Mouse (Mus musculus): Measurements from ENCODE around the gene Atxn7l2. TPM values are rescaled to one million over a fixed set of nuclear protein-coding genes. Genes with fewer than 3 reads are reported as not detected.

Gene Atxn7l2
- polyA plus RNA-seq, 1 experiment from 2014 or later = 2.0 TPM

DNA sequence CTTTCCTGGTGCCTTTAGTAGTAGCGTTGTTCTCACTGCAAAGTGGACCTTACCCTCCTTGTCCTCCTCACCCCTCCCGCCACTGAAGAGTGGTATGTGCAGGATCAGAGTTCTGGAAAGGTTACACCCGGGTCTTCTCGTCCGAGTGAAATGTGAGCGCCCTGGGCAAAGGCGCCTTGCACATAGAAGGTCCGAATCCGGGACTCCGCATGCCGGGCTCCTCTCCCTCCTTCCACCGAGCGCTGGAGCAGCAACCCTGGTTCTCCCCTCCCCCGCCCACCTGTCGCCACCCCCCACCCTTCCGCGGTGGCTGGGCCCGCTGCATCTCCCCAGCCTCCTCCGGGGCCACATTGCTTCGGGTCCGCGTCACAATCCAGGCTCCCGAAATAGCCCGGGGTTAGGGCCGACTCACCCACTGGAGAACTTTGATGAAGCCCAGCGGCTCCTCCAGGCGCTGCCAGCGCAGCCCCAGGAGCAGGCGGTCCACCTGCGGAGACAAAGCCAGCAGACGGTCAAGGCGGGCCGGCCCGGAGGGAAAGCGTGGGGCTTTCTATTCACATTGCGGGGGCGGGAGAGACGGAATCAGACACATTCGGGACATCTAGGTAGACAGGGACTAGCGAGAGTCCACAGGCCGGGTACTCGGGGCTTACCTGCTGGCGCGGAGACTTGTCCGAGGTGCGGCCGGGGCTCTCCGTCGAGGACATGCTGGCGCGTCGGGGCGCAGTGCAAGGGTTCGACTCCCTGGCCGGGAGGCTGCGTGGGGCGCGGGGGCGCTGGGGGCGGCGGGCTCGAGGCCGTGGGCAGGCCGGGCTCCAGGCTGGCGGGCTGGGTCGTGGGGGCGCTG lies 15.2 kb upstream of the Atxn7l2 start:
- peaks cover 94% of the 10 kb centered on the region for H3K27me3 ChIP-seq
- H3K4me2 ChIP-seq = peak overlapping the region; percentile 67
- H3K27ac ChIP-seq (replicated peaks) = no peak overlapping the region
- no peak for ATAC-seq (ENCODE audit: insufficient read depth)
- peak overlapping the region; percentile 42 for H3K4me3 ChIP-seq (replicated peaks)
- no peaks in the 10 kb centered on the region for H3K36me3 ChIP-seq (replicated peaks)
- 5% methylated on average over 67 of the region's 67 CpGs for WGBS (ENCODE audit: insufficient replicate concordance)
- no peaks in the 10 kb centered on the region for H3K9me3 ChIP-seq (replicated peaks)
- H3K9ac ChIP-seq = no peak overlapping the region
- H3K4me1 ChIP-seq (replicated peaks) = peaks cover 13% of the 10 kb centered on the region

DNA sequence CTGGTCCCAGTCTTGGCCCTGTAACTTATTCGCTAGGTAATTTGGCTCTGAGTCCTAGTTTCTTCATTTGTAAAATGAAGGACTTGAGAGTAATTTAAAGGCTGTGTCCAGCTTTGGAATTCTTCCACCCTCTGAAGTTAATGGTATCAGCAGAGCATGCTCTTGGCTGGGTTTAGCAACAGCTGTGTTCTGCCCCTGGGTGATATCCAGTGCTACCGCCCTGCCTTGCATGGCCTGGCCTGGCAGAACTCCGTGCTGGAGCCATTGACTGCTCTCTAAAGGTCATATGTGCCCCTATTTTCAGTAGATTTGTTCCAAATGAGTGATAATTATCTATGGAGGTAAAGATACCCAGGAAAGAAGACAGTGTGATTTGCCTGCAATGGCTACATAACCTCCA lies 9.9 kb upstream of the Atxn7l2 start:
- WGBS (ENCODE audit: insufficient replicate concordance) = 60% methylated on average over 3 of the region's 3 CpGs
- Histone ChIP-seq H3K4me3 (replicated peaks) (no peak overlapping the region), H3K4me1 (replicated peaks) (no peaks in the 10 kb centered on the region), H3K9me3 (replicated peaks) (no peaks in the 10 kb centered on the region), H3K36me3 (replicated peaks) (no peaks in the 10 kb centered on the region), H3K4me2 (no peak overlapping the region), H3K9ac (no peak overlapping the region), H3K27ac (replicated peaks) (no peak overlapping the region), H3K27me3 (peaks cover 69% of the 10 kb centered on the region)
- ATAC-seq (ENCODE audit: insufficient read depth) = no peak

DNA sequence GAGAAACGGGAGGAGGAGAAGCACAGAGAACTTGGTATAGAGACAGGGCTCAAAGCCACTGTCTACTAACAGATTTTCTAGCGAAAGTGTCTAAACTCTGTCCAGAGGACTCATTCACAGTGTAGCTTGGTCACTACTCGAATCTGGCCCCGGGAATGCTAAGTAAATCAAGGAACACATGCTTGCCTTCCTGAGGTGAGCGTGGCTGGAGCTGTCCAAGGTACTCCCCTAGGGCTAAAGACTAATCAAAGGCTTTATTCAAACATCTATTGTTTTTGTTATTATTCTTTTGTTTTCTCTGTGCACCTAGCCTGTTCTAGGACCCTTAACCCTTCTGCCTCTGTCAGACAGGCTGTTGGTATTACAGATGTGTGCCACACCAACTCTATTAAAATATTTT lies 4.0 kb upstream of the Atxn7l2 start:
- Histone ChIP-seq H3K4me3 (replicated peaks) (no peak overlapping the region), H3K27ac (replicated peaks) (no peak overlapping the region), H3K27me3 (peaks cover 43% of the 10 kb centered on the region), H3K4me1 (replicated peaks) (peaks cover 10% of the 10 kb centered on the region), H3K36me3 (replicated peaks) (no peaks in the 10 kb centered on the region), H3K9ac (no peak overlapping the region), H3K4me2 (no peak overlapping the region), H3K9me3 (replicated peaks) (no peaks in the 10 kb centered on the region)
- no peak for ATAC-seq (ENCODE audit: insufficient read depth)
- 10% methylated on average over 5 of the region's 5 CpGs for WGBS (ENCODE audit: insufficient replicate concordance)

DNA sequence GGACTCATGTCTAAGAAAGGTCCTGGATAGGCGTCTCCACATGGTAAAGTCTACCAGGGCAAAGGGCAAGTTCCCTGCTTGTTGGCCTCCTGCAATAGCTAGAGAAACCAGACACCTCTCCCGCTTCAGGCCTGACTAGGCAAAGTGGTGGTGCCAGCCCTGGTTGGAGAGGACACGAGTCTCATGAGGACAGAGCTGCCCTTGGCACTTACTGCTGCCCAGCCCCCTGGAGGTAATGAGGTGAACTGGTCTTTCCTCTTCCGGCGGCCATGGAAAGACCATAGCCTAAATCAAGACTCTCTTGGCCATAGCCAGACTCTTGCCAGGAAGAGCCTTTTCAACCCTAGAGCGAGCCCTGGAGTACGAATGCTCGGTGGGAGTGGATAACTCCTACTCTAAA lies 1.7 kb upstream of the Atxn7l2 start:
- no peaks in the 10 kb centered on the region for H3K9me3 ChIP-seq (replicated peaks)
- peaks cover 24% of the 10 kb centered on the region for H3K27me3 ChIP-seq
- no peak overlapping the region for H3K27ac ChIP-seq (replicated peaks)
- no peak for ATAC-seq (ENCODE audit: insufficient read depth)
- no peak overlapping the region for H3K4me2 ChIP-seq
- 65% methylated on average over 8 of the region's 8 CpGs for WGBS (ENCODE audit: insufficient replicate concordance)
- H3K4me1 ChIP-seq (replicated peaks) = peaks cover 28% of the 10 kb centered on the region
- H3K36me3 ChIP-seq (replicated peaks) = 0 out of 2 replicates have a peak, but pooled peaks cover 3% of the 10 kb centered on the region
- no peak overlapping the region for H3K4me3 ChIP-seq (replicated peaks)
- no peak overlapping the region for H3K9ac ChIP-seq

DNA sequence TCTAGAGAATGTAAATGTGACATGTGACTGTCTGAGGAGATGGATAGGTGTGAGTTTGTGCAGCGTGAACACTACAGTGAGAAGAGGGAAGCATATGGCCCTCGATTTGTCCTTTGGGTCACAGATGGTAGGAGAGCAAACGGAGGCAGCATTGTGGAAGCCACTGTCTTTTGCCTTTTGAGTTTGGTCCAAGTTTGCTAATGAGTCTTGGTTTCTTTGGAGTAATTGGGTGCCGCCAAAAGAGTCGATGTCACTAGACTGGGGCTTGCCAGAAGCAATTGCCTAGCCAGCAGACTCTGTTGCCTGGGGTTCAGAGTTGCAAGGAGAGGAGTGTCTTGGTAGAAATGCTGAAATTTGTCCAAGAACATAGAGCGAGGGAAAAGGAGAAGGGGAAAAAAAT lies 1.1 kb upstream of the Atxn7l2 start:
- WGBS (ENCODE audit: insufficient replicate concordance) = 74% methylated on average over 6 of the region's 6 CpGs
- ATAC-seq (ENCODE audit: insufficient read depth) = no peak
- no peak overlapping the region for H3K27ac ChIP-seq (replicated peaks)
- no peak overlapping the region for H3K4me3 ChIP-seq (replicated peaks)
- H3K27me3 ChIP-seq = peaks cover 24% of the 10 kb centered on the region
- H3K4me2 ChIP-seq = 0 out of 2 replicates have a peak overlapping the region, but pooled peaks have one; percentile 3
- 0 out of 2 replicates have a peak, but pooled peaks cover 3% of the 10 kb centered on the region for H3K36me3 ChIP-seq (replicated peaks)
- H3K9me3 ChIP-seq (replicated peaks) = no peaks in the 10 kb centered on the region
- peaks cover 28% of the 10 kb centered on the region for H3K4me1 ChIP-seq (replicated peaks)
- H3K9ac ChIP-seq = no peak overlapping the region

DNA sequence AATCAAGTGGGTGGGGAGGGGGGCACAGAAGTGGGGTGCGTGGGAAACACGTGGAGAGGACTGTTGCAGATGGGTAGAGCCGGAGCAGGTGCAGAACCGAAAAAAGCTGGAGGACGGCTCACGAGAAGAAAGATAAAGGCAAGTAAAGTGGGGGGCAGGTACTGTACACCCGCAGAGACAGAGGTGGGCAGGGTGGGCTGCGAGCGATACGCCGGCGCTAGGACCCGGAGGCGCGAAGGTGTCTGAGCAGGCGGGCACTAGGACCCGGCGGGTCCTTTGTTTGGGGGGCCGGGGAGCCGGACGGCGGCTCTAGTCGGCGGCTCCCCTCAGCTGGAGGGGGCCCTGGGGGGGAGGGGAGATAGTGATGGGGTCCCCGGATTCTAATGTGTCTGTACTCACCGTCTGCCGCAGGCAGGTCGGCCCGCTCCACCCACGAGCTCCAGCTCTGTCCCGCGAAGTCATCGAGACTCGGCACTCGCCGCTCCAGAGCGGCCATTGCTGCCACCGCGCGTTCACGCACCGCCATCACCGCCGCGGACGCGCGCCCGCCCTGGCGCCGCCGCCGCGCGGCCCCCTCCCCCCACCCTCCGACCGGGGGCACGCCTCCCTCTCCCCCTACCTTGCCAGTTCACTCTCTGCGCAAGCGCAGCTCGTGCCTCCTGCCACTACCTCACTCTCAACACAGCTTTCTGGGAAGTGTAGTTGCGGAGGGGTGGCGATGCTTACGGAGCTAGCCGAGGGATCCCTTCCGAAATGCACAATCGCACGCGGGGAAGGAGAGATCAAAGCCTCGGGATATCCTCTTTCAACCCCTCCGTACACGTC lies 576 bp downstream of the Atxn7l2 start:
- Histone ChIP-seq H3K4me2 (peak overlapping the region; percentile 97), H3K9me3 (replicated peaks) (no peaks in the 10 kb centered on the region), H3K27ac (replicated peaks) (peak overlapping the region; percentile 69), H3K4me3 (replicated peaks) (peak overlapping the region; percentile 78), H3K36me3 (replicated peaks) (peaks cover 8% of the 10 kb centered on the region), H3K4me1 (replicated peaks) (peaks cover 28% of the 10 kb centered on the region), H3K9ac (peak overlapping the region; percentile 78), H3K27me3 (peaks cover 24% of the 10 kb centered on the region)
- under 1% methylated on average over 72 of the region's 72 CpGs for WGBS (ENCODE audit: insufficient replicate concordance)
- ATAC-seq (ENCODE audit: insufficient read depth) = peak; percentile 90

DNA sequence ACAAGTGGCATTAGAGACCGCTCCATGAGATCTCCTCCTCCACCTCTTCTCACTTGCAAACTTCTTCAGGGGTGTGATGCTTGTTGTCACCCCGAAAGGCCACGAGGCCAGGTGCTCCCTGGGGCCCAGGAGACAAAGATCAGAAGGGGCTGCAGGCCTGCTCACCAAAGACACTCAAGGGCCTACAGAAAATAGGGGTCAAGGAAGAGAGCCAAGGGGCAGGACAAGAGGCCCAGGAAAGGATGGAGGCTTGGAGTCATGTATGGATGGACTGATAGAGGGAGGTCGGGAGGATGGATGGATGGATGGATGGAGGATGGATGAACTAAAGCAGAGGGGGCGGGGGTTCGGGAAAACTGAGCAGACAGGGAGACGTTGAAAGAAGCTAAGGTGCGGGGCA lies 1.2 kb downstream of the Atxn7l2 start:
- WGBS (ENCODE audit: insufficient replicate concordance) = 12% methylated on average over 8 of the region's 8 CpGs
- ATAC-seq (ENCODE audit: insufficient read depth) = no peak
- Histone ChIP-seq H3K4me1 (replicated peaks) (peaks cover 28% of the 10 kb centered on the region), H3K27ac (replicated peaks) (no peak overlapping the region), H3K36me3 (replicated peaks) (peaks cover 8% of the 10 kb centered on the region), H3K9ac (peak overlapping the region; percentile 78), H3K4me3 (replicated peaks) (peak overlapping the region; percentile 78), H3K4me2 (peak overlapping the region; percentile 97), H3K9me3 (replicated peaks) (no peaks in the 10 kb centered on the region), H3K27me3 (peaks cover 24% of the 10 kb centered on the region)

DNA sequence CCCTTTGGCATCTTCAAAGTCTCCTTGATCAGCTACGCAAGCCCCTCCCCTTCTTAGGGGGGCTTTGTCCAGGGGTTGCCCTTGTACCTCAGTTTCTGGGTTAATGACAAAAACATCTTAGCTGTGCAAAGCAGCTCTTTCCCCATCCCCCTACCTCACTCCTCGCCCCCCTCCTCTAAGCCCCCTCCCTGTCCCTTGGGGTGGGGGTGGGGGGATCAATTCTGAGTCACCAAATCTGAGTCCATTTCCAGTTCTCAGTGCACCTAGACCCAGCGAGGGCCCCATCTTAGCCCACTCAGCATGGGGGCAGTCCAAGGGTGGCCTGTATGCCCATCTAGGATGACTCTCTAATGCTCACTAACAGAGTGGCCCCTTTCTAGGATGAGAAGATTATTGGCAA lies 1.7 kb downstream of the Atxn7l2 start:
- Histone ChIP-seq H3K9me3 (replicated peaks) (no peaks in the 10 kb centered on the region), H3K27me3 (peaks cover 19% of the 10 kb centered on the region; the same call in 1 of the 2 replicates), H3K9ac (no peak overlapping the region), H3K4me3 (replicated peaks) (no peak overlapping the region), H3K36me3 (replicated peaks) (peaks cover 8% of the 10 kb centered on the region), H3K27ac (replicated peaks) (no peak overlapping the region), H3K4me2 (peak overlapping the region; percentile 97), H3K4me1 (replicated peaks) (peaks cover 31% of the 10 kb centered on the region)
- WGBS (ENCODE audit: insufficient replicate concordance) = 77% methylated on average over 3 of the region's 3 CpGs
- ATAC-seq (ENCODE audit: insufficient read depth) = no peak

DNA sequence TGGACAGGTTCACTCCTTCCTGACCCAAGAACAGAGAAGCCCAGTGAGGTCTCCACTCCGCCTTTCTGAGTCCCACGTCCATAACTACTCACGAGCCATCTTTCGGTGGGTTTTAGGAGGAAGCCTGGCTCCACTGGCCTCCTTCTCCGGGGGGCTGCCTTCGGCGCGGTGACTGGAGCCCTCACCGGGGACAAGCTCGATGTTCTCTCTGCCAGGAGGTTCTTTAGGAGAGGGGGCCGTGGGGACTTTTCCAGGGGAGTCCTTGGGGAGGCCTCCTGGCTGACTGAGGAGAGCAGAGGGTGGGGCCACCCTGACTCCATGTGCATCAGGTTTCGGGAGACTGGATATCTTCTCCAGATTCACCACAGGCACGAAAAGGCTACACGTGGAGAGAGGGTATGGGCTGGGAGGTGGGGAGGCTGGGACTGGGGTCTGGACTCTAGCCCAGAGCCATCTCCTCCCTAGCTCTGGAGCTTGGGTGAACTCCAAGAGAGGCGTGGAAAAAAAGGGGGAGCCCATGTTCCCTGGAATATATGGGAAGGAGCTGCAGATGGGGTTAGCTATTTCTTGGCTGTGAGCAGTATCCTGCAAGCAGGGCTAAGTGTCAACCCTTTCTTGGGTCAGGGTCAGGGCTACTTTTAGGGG lies 3.9 kb downstream of the Atxn7l2 start:
- Histone ChIP-seq H3K9ac (no peak overlapping the region), H3K9me3 (replicated peaks) (no peaks in the 10 kb centered on the region), H3K4me3 (replicated peaks) (no peak overlapping the region), H3K27ac (replicated peaks) (no peak overlapping the region), H3K4me2 (no peak overlapping the region), H3K36me3 (replicated peaks) (peaks cover 8% of the 10 kb centered on the region), H3K27me3 (peaks cover 1% of the 10 kb centered on the region; the same call in 1 of the 2 replicates), H3K4me1 (replicated peaks) (peaks cover 32% of the 10 kb centered on the region)
- ATAC-seq (ENCODE audit: insufficient read depth) = no peak
- WGBS (ENCODE audit: insufficient replicate concordance) = 77% methylated on average over 15 of the region's 15 CpGs

DNA sequence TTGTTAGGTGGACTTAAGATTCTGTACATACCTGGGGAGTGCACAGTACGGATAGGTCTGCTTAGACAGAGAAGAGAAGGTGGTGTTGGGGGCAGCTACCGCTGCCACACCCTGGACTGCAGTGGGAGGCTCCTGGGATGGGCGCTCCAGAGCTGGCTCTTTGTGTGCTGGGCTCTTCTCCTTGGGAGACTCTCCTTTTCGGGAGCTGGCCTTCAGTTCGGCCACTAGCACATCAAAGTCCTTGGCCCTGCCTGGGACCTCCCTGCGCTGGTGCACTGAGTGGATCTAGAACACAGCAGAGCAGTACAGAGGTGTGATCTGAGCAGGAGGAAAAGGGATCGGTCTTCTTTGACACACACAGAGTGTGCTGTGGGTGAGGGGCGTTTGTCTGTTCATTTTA lies 5.1 kb downstream of the Atxn7l2 start:
- ATAC-seq (ENCODE audit: insufficient read depth) = no peak
- Histone ChIP-seq H3K4me1 (replicated peaks) (peaks cover 37% of the 10 kb centered on the region), H3K36me3 (replicated peaks) (peaks cover 8% of the 10 kb centered on the region), H3K9me3 (replicated peaks) (no peaks in the 10 kb centered on the region), H3K4me2 (no peak overlapping the region), H3K9ac (no peak overlapping the region), H3K27ac (replicated peaks) (no peak overlapping the region), H3K4me3 (replicated peaks) (no peak overlapping the region), H3K27me3 (no peaks in the 10 kb centered on the region)
- 78% methylated on average over 8 of the region's 8 CpGs for WGBS (ENCODE audit: insufficient replicate concordance)

DNA sequence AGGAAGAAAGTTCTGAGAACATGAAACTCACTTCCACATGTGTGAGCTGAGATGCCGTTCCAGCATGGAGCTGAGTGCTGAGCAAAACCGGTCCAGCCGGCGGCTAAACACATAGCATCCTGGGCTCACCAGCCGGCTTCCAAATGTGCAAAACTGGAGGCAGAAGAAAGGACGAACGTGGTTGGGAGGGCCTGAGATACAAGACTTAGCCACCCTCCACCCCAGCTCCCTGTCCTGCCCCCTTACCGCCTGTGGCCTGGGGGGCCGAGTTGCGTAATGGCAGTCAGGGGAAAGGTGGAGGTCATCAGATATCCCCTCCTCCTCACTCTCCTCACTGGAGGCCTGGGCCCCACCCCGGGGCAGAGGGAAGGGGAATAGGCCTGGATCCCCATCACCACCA lies 6.3 kb downstream of the Atxn7l2 start:
- Histone ChIP-seq H3K9me3 (replicated peaks) (no peaks in the 10 kb centered on the region), H3K27ac (replicated peaks) (no peak overlapping the region), H3K4me3 (replicated peaks) (no peak overlapping the region), H3K4me2 (no peak overlapping the region), H3K9ac (no peak overlapping the region), H3K27me3 (no peaks in the 10 kb centered on the region), H3K36me3 (replicated peaks) (peaks cover 8% of the 10 kb centered on the region), H3K4me1 (replicated peaks) (peaks cover 41% of the 10 kb centered on the region)
- ATAC-seq (ENCODE audit: insufficient read depth) = no peak
- 73% methylated on average over 11 of the region's 11 CpGs for WGBS (ENCODE audit: insufficient replicate concordance)
